Mouse (Mus musculus) neural tube, embryonic 12.5 days (tissue): ENCODE data around the gene Col23a1. TPM values are rescaled to one million over a fixed set of nuclear protein-coding genes. Genes with fewer than 3 reads are reported as not detected.

Experiments
- ATAC-seq: fragments of 200-750 bp; cut with Nextera tagmentation; 2 replicates; pipeline ENCODE4 v1.8.0; 2017; ENCODE audit warnings: low read depth, mild to moderate bottlenecking, moderate TSS enrichment, moderate library complexity; ENCODE audit not compliant: low FRiP score
- H3K27ac ChIP-seq: fragments of 300-500 bp; sonication (generic); 2 replicates; pipeline ENCODE4 v1.5.1; 2016
- H3K27me3 ChIP-seq: fragments of 300-500 bp; sonication (generic); replicated peaks from 2 replicates; pipeline ENCODE4 v1.6.1; 2016; ENCODE audit warnings: mild to moderate bottlenecking
- H3K36me3 ChIP-seq: fragments of 300-500 bp; sonication (generic); 2 replicates; pipeline ENCODE4 v1.6.1; 2016; ENCODE audit warnings: mild to moderate bottlenecking
- H3K4me1 ChIP-seq: fragments of 300-500 bp; sonication (generic); 2 replicates; pipeline ENCODE4 v1.6.1; 2016
- H3K4me2 ChIP-seq: fragments of 300-500 bp; sonication (generic); replicated peaks from 2 replicates; pipeline ENCODE4 v1.6.1; 2016; ENCODE audit warnings: mild to moderate bottlenecking
- H3K4me3 ChIP-seq: fragments of 300-500 bp; sonication (generic); 2 replicates; pipeline ENCODE4 v1.5.1; 2016
- H3K9ac ChIP-seq: fragments of 300-500 bp; sonication (generic); 2 replicates; pipeline ENCODE4 v1.6.1; 2016; ENCODE audit warnings: mild to moderate bottlenecking
- H3K9me3 ChIP-seq: fragments of 300-500 bp; sonication (generic); 2 replicates; pipeline ENCODE4 v1.6.1; 2016; ENCODE audit warnings: mild to moderate bottlenecking
- WGBS: fragments of 180-500 bp; shearing (Covaris S2); methylation state at CpG from one replicate; pipeline ENCODE4 v1.1.7; 2016; 5-methylcytosine and 5-hydroxymethylcytosine counted together
- polyA plus RNA-seq: library from polyadenylated mRNA; unstranded; fragments of >200 nt; fragmentation: Nextera tagmentation; extraction: Ambion mirVana; gene quantifications from 2 replicates; pipeline ENCODE4 v1.2.1, GENCODE M21; 2016

The Col23a1 gene
- polyA plus RNA-seq, 1 experiment from 2014 or later, result 11.8 TPM

DNA sequence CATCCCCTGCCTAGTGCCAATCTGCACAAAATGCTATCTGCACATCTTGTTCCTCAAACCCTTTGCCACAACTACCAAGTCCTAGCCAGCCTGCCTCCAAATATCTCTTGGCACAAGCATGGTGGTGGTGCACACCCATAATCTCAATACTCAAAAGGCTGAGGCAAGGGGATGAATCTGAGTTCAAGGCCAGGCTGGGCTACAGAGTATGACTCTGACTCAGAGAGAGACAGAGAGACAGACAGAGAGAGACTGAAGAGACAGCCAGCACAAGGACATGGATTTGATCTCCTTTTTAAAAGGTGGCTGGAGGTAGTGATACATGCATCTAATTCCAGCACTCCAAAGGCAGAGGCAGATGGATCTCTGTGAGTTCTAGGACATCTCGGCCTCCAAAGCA is 273.6 kb downstream of the Col23a1 start:
- Histone ChIP-seq H3K4me1 (no peaks in the 10 kb centered on the region), H3K36me3 (no peaks in the 10 kb centered on the region), H3K4me2 (no peak overlapping the region), H3K27me3 (no peaks in the 10 kb centered on the region), H3K4me3 (no peak overlapping the region), H3K9ac (no peak overlapping the region), H3K27ac (no peak overlapping the region), H3K9me3 (0 out of 2 replicates have a peak, but pooled peaks cover 4% of the 10 kb centered on the region)
- 87% methylated on average over 1 of the region's 1 CpGs for WGBS
- no peak for ATAC-seq

DNA sequence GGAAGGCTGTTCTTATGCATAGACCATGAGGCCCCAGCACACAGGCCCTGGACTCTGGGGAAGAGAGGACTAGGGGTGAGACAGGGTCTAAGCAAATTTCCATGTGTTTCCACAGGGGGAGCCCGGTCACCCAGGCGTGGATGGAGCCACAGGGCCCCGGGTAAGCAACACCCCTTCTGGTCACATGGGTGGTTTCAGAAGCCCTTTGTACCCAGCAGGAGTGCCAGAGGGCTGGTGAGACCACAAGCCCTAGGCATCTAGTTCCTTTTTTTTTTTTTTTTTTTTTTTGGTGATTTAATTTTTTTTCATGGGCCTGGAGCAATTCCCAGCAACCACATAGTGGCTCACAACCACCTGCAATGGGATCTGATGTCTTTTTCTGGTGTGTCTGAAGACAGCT is 275.3 kb downstream of the Col23a1 start:
- Histone ChIP-seq H3K4me2 (no peak overlapping the region), H3K9ac (no peak overlapping the region), H3K4me1 (no peaks in the 10 kb centered on the region), H3K4me3 (no peak overlapping the region), H3K27ac (no peak overlapping the region), H3K36me3 (no peaks in the 10 kb centered on the region), H3K9me3 (0 out of 2 replicates have a peak, but pooled peaks cover 4% of the 10 kb centered on the region), H3K27me3 (no peaks in the 10 kb centered on the region)
- 26% methylated on average over 3 of the region's 3 CpGs for WGBS
- no peak for ATAC-seq

- no peak for ATAC-seq
- Histone ChIP-seq H3K27me3 (no peaks in the 10 kb centered on the region), H3K9me3 (0 out of 2 replicates have a peak, but pooled peaks cover 4% of the 10 kb centered on the region), H3K4me2 (no peak overlapping the region), H3K4me1 (no peaks in the 10 kb centered on the region), H3K4me3 (no peak overlapping the region), H3K27ac (no peak overlapping the region), H3K9ac (no peak overlapping the region), H3K36me3 (no peaks in the 10 kb centered on the region)
- 91% methylated on average over 6 of the region's 6 CpGs for WGBS
Observed at GRCm38 (mm10) chr11:51565951-51566350, 276.2 kb downstream of the Col23a1 start.

- WGBS, result 85% methylated on average over 4 of the region's 4 CpGs
- Histone ChIP-seq H3K27ac (no peak overlapping the region), H3K36me3 (no peaks in the 10 kb centered on the region), H3K9ac (no peak overlapping the region), H3K4me1 (no peaks in the 10 kb centered on the region), H3K9me3 (0 out of 2 replicates have a peak, but pooled peaks cover 4% of the 10 kb centered on the region), H3K4me2 (no peak overlapping the region), H3K4me3 (no peak overlapping the region), H3K27me3 (no peaks in the 10 kb centered on the region)
- ATAC-seq, result no peak
Observed at GRCm38 (mm10) chr11:51568801-51569200, 279.1 kb downstream of the Col23a1 start.

GRCm38 (mm10) chr11:51576454-51576853 is 286.7 kb downstream of the Col23a1 start:
- Histone ChIP-seq H3K27ac (no peak overlapping the region), H3K9me3 (no peaks in the 10 kb centered on the region), H3K9ac (no peak overlapping the region), H3K36me3 (no peaks in the 10 kb centered on the region), H3K4me2 (no peak overlapping the region), H3K27me3 (no peaks in the 10 kb centered on the region), H3K4me3 (no peak overlapping the region), H3K4me1 (peaks cover 5% of the 10 kb centered on the region; the same call in 1 of the 2 replicates)
- ATAC-seq, result no peak
- 76% methylated on average over 4 of the region's 4 CpGs for WGBS

DNA sequence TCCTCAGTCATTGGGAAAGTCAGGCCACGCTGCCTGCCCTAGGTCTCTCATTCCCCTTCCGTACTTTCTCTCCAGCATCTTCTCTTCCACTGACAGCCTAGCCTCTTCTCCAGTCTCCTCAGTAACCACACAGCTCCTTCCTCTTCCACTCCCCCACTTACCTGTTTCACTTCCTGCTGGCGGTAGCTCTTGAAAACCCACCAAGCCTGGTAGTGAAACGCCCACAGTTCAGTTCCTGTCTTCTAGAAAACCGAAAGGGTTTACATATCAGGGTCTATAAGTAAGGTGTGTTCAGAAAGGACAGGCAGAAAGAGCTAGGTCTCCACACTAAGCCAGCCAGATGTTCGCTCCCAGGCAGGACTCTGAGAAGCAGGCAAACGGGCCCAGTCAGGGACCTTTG is 287.9 kb downstream of the Col23a1 start:
- Histone ChIP-seq H3K4me3 (no peak overlapping the region), H3K9ac (no peak overlapping the region), H3K4me1 (peaks cover 5% of the 10 kb centered on the region; the same call in 1 of the 2 replicates), H3K36me3 (no peaks in the 10 kb centered on the region), H3K27me3 (no peaks in the 10 kb centered on the region), H3K4me2 (no peak overlapping the region), H3K9me3 (no peaks in the 10 kb centered on the region), H3K27ac (no peak overlapping the region)
- no peak for ATAC-seq
- WGBS, result 87% methylated on average over 7 of the region's 7 CpGs

DNA sequence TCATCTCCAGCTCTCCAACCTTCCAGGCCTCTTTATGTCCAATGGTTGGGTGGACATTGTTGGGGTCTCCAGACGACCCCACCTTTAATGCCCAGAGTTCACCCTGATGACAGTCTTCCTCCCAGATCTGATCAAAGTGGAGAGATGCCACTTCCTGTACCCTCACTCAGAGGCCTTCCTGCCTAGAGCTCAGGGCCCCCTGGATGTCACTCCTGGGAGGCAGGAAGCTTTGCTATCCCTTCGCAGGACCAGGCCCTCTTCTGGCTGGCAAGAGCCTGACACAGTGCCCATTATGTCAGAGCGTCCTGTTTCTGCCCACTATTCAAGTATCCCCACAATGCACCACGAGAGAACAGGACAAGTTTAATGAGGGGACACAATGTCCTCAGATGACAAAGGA is 289.3 kb downstream of the Col23a1 start:
- H3K36me3 ChIP-seq, result no peaks in the 10 kb centered on the region
- H3K27me3 ChIP-seq, result no peaks in the 10 kb centered on the region
- H3K4me1 ChIP-seq, result peaks cover 17% of the 10 kb centered on the region; the same call in 1 of the 2 replicates
- ATAC-seq, result no peak
- H3K9me3 ChIP-seq, result no peaks in the 10 kb centered on the region
- no peak overlapping the region for H3K27ac ChIP-seq
- no peak overlapping the region for H3K4me3 ChIP-seq
- 66% methylated on average over 4 of the region's 4 CpGs for WGBS
- H3K9ac ChIP-seq, result no peak overlapping the region
- no peak overlapping the region for H3K4me2 ChIP-seq

- Histone ChIP-seq H3K4me3 (no peak overlapping the region), H3K36me3 (peaks cover 14% of the 10 kb centered on the region), H3K9me3 (no peaks in the 10 kb centered on the region), H3K4me2 (no peak overlapping the region), H3K9ac (no peak overlapping the region), H3K27ac (no peak overlapping the region), H3K4me1 (peaks cover 26% of the 10 kb centered on the region), H3K27me3 (no peaks in the 10 kb centered on the region)
- WGBS, result 24% methylated on average over 8 of the region's 8 CpGs
- no peak for ATAC-seq
Observed at GRCm38 (mm10) chr11:51582713-51583112, 293.0 kb downstream of the Col23a1 start.

GRCm38 (mm10) chr11:51584057-51584430 is 294.3 kb downstream of the Col23a1 start:
- ATAC-seq, result peak; percentile 13
- H3K4me1 ChIP-seq, result peaks cover 26% of the 10 kb centered on the region
- peak overlapping the region; percentile 65 for H3K4me3 ChIP-seq
- peaks cover 25% of the 10 kb centered on the region for H3K36me3 ChIP-seq
- H3K9ac ChIP-seq, result peak overlapping the region; percentile 83
- H3K4me2 ChIP-seq, result peak overlapping the region; percentile 84
- WGBS, result 22% methylated on average over 9 of the region's 9 CpGs
- no peaks in the 10 kb centered on the region for H3K27me3 ChIP-seq
- H3K9me3 ChIP-seq, result no peaks in the 10 kb centered on the region
- H3K27ac ChIP-seq, result peak overlapping the region; percentile 75

DNA sequence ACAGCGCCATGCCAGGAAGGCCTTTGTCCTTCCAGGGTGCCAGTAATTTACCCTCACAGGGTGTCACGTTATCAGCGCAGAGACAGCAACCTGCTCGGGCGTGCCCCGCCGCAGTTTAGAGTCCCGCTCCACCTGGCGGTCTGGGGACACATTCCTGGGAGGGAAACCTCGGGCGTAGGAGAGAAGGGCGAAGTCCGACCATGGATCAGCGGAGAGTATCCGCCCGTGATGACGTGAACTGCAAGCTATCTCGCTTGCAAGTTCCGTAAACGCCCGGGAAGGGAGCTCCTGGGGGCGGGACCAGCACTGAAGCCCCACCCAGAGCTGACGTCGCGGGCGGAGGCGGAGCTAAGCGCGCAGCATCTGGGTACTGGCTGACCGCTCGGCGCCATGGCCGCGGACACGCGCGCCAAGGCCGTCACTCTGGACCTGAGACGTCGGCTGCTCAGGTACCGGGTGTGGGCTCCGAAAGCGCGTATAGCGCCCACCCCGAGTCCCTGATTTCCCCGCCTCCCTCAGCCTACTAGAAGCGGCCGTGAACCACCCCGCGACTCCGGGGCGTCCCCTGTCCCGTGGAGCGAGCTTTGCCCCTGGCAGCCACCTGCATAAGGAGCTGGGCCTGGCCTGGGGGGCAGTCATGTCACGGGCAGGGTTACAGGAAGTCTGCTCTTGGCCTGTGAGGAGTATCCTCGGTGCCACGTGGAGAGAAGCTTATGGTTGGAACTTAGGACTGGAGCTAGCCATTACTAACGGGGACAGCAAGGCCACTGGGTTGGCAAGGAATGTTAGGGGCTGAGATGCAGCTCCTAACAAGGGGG is 294.9 kb downstream of the Col23a1 start, which contains the start of gene Phykpl:
Phykpl (plus strand) TSS at position 327 of the 818 bp plus-strand sequence.
- ATAC-seq, result peak; percentile 90
- Histone ChIP-seq H3K9ac (peak within 1 kb of the TSS; percentile 83), H3K36me3 (peaks cover 31% of the 10 kb centered on the region), H3K27me3 (no peaks in the 10 kb centered on the region), H3K9me3 (no peaks in the 10 kb centered on the region), H3K27ac (peak within 1 kb of the TSS; percentile 75), H3K4me1 (peaks cover 26% of the 10 kb centered on the region), H3K4me3 (peak within 1 kb of the TSS; percentile 65), H3K4me2 (peak within 1 kb of the TSS; percentile 84)
- under 1% methylated on average over 59 of the region's 59 CpGs for WGBS

GRCm38 (mm10) chr11:51585608-51586252 is 296.0 kb downstream of the Col23a1 start:
- WGBS, result 67% methylated on average over 8 of the region's 8 CpGs
- H3K9me3 ChIP-seq, result no peaks in the 10 kb centered on the region
- no peaks in the 10 kb centered on the region for H3K27me3 ChIP-seq
- H3K4me1 ChIP-seq, result peaks cover 26% of the 10 kb centered on the region
- peak overlapping the region; percentile 83 for H3K9ac ChIP-seq
- H3K4me3 ChIP-seq, result peak overlapping the region; percentile 65
- ATAC-seq, result peak; percentile 25; the same call in 1 of the 2 replicates
- H3K36me3 ChIP-seq, result peaks cover 41% of the 10 kb centered on the region
- H3K4me2 ChIP-seq, result peak overlapping the region; percentile 84
- peak overlapping the region; percentile 70; the same call in 1 of the 2 replicates for H3K27ac ChIP-seq

- no peak for ATAC-seq
- Histone ChIP-seq H3K4me3 (no peak overlapping the region), H3K4me1 (peaks cover 26% of the 10 kb centered on the region), H3K9me3 (no peaks in the 10 kb centered on the region), H3K4me2 (no peak overlapping the region), H3K9ac (no peak overlapping the region), H3K27ac (no peak overlapping the region; the same call in 1 of the 2 replicates), H3K36me3 (peaks cover 48% of the 10 kb centered on the region), H3K27me3 (no peaks in the 10 kb centered on the region)
- WGBS, result 95% methylated on average over 13 of the region's 13 CpGs
Observed at GRCm38 (mm10) chr11:51586411-51586810, 296.7 kb downstream of the Col23a1 start.
